Mouse (Mus musculus) adrenal gland, postnatal 36 days (tissue): ENCODE measurements around the gene Ctnna3. TPM values are rescaled to one million over a fixed set of nuclear protein-coding genes. Genes with fewer than 3 reads are reported as not detected.
"Not testable (repeated sequence)": the region's sequence is repeated elsewhere in the genome, so short reads cannot be mapped to it uniquely, and the experiment has no call there.

Experiments
- DNase-seq, 2 experiments: peaks; one replicate each; pipeline ENCODE4 v3.0.0; 2021; ENCODE audit warnings: mixed read lengths in 1 of 2
- total RNA-seq, 2 experiments: library from RNA; stranded (reverse); gene quantifications; 2 replicates each; pipeline ENCODE4 v1.2.3; 2021

The Ctnna3 gene
- total RNA-seq, 2 experiments from 2014 or later, result 0.63 to 1.1 TPM

DNA sequence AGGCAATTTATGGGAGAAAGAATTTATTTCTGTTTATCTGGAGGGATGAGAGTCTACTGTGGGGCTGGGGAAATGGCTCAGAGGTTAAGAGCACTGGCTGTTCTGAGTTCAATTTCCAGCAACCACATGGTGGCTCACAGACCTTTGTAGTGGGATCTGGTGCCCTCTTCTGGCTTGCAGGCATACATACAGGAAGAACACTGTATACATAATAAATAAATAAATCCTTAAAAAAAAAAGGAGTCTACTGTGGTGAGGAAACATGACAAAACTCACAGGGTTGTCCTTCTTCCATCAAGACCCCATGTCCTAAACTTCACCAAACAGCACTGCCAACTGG is 5.5 kb upstream of the Ctnna3 start:
- DNase-seq, result peak; percentile 41 to 75

DNA sequence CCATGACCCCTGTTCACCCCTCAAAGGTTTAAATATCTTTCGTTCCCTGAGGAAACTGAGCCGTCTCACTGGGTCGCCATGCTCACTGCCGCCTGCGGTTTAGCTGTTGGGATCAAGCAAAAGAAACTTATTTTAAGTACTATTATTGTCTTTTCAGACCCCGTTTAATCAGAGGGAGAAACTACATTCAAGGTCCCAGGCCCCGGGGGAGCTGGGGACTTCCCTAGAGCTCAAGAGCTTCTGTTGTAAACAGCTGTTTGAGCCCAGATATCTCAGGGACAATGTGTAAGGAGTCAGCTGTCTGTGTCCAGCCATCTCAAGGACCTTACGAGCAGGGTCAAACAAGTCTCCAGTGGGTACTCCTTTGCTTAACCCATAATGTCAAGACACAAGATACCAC is 2.8 kb upstream of the Ctnna3 start:
- DNase-seq, result no peak

DNA sequence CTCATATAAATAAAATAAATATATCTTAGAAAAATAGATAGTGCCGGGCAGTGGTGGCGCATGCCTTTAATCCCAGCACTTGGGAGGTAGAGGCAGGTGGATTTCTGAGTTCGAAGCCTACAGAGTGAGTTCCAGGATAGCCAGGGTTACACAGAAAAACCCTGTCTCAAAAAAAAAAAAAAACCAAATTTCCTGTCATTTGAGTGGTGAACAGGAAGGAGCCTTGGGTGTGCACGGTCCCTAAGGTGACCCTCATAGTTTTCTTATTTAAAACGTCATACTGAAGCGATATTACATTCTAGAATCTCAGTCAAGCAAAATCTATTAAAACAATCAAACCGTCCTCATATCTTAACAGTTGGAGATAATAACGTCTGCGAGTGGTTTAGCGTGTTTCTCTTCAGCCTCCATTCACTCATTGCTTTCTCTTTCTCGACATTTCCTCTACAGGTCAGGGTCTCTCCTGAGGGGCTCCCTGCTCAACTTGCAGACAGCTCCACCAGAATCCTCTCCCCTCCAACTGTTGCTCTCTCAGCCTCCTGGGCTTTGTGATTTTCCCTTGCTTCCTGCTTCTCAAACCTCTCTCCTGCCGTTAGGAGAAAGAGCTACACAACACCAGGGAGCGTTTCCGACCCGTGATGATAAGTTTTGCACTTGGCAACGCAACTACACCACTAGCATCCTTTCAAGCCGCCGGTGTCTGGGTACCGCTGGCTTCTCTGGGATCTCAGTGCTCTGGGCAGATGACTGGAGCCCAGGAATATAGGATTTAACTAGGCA is 1.5 kb upstream of the Ctnna3 start:
- peak; percentile 30 to 45 for DNase-seq

DNA sequence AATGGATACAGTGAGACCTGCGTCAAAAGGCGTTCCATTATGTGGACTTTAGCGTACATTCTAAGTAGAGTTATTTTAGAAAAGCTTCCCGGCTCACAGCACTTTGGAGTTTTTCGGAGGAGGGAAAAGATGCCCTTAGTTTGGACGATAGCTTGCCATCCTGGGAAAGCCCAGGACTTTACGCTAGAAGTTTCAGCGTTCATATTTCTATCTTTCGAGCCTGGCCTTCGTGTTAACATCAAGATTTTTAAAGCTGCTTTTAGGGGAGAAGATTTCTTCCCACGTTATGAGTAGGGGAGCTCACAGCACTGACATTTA is 916 bp upstream of the Ctnna3 start:
- no peak for DNase-seq

DNA sequence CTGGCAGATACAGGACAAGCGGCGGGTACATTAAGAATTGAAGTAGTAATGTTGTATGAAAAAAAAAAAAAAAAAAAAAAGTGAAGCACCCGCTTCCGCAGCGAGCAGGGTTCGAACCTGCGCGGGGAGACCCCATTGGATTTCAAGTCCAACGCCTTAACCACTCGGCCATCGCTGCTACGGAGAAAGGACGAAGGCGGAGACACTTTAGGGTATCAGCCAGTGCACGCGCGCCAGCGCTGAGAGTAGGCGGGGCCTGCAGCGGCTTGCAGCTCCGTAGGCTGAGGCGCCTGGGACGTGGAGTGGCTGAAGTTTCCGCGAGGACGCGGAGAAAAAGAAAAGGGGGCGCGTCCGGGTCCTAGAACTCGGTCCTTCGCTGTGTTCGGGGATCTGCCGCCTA is 518 bp upstream of the Ctnna3 start:
- peak; percentile 96 to 99 for DNase-seq

DNA sequence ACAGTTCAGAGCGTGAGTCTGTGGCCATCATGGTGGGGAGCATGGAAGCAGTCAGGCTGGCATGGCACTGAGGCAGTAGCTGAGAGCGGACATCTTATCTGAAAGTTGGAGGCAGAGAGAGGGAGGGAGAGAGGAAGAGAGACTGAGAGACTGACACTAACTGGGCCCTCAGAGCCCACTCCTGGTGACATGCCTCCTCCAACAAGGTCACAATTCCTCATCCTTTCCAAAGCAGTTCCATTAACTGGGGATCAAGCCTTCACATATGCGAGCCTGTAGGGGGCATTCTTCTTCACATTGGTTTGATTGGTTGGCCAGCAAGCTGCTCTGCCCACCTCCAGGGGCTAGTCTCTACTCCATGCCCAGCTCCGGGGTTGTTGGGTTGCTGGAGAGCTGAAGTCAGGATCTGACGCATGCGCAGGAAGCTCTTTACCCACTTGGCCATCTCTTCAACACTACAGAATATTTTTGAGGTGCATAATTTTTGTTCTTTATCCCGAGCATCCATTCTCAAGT is 1.4 kb downstream of the Ctnna3 start:
- no peak for DNase-seq

DNA sequence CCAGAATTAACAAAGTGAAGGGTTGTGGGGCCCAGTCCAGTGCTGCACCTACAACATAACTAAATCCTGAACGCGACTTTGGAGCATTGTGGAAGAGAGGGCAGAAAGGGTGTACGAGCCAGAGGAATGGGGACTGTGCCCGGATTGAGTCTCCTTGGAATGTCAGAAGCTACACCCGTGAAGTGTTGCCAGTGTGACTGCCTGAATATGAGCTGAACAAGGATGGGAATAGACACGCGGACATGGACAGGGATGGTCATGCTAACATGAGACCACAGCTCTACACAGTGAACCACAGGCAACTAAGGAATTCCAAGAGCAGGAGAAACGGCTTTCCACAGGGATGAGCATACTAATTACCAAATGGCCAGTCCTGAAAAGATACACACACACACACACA is 2.2 kb downstream of the Ctnna3 start:
- DNase-seq, result no peak

DNA sequence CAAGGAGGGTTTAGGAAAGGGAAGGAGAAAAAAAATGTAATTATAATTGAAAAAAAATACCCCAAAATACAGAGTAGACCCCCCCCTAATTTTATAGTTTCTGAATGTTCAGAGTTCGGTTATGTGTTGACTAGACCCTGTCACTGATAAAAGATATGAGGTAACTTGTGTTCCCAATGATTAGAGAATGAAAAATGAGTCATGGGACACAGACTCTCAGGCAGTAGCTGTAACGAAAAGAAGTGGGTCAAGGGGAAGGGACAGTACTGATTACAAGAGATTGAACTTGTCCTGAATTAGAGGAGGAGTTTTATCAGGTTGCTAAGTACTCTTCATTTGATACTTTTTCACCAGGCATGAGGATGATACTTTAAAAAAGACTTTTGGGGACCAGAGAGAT is 3.0 kb downstream of the Ctnna3 start:
- no peak for DNase-seq

DNA sequence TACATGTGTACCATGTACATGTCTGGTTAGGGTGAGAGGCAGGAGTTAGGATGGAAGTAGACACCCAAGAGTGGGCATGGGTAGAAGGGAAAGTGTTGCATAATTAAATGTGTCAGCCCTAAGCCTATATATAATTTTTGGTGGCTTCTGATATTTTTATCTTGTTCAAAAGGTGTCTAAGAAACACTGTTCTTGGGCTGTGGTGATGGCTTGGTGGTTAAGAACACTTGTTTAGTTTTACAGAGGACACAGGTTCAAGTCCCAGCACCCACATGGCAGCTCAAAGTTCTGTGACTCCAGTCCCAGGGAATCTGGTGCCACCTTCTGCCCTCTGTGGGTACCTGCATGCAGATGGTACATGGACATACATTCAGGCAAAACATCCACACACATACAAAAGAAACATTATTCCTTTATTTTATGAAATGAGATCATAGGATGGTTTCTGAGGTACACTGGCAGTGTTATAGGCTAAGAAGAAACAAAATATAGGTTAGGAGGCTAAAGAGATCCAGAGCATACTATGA is 8.9 kb downstream of the Ctnna3 start:
- DNase-seq, result no peak

DNA sequence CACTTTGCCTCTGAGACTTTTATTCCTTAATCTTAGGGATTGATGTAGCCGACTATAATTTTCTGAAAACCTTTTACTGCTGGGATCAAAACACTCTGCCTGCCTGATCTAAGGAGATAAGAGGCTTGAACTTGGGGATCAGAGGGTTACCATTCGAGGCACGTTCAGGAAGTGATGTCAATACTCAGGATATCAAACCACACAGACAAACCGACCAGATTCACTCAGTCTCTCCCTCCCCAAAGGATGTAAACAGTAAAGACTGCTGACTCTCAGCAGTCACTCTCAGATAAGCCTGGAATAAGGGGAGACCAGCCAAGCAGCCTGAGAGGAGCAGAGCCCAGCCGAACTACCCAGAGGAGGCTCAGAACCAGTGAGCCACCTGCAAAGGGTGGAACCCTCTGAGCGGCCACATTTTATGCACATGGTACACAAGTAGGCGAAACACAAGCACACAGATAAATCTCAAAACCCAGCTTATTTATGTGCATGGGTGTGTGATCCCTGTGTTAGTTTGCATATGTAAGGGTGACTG is 9.9 kb downstream of the Ctnna3 start:
- no peak for DNase-seq

DNA sequence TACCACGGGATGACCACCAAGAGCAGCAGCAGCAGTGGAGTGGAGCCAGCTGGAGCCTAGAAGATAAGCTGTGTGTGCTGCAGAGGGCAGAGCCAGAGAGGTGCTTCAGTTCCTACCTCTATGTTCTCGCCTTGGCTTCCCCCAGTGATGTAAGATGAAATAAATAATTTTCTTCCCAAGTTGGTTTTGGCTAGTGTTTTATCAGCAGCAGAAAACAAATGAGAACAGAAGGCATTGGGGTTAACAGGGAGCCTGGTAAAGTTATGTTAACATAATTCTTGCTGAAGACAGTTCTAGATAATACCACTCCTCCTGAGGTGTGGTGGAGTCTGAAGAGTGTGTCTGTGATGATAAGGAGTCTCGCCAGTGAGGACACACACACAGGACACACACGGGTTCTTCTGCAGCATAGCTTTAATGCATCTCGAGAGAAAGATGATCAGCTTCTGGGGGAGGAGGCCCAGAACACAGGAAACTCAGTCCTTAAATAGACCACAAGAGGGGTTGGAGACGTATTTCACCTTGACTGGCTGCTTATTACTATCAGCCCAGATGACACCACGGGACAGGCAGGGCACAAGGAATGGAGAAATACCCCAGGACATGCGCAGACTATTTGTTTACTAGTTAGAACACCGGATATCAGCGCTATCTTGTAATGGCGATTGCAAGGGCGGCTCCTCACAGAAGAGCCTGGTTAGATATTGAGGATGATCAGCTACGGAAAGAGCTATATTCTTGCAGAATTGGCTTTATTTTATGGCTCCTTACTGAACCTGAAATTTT is 14.9 kb downstream of the Ctnna3 start:
- DNase-seq, result not testable (repeated sequence)

DNA sequence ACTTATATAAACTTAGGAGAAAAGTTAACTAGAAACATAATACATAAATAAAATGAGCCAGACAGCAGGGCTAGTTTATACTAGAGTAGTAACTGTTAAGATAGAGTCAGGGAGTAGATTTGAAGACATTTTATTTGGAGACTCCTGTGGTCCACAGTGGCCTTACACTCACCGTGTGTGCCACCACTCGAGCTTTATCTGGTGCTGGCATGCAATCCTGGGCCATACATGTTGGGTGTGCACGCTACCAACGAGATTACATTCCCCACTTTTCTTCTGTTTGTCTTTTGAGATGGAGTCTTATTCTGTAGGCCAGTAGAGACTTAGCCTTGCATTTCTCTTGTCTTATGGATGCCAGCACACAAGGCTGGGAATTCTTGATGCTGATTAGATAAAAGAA is 24.0 kb downstream of the Ctnna3 start:
- DNase-seq, result no peak

DNA sequence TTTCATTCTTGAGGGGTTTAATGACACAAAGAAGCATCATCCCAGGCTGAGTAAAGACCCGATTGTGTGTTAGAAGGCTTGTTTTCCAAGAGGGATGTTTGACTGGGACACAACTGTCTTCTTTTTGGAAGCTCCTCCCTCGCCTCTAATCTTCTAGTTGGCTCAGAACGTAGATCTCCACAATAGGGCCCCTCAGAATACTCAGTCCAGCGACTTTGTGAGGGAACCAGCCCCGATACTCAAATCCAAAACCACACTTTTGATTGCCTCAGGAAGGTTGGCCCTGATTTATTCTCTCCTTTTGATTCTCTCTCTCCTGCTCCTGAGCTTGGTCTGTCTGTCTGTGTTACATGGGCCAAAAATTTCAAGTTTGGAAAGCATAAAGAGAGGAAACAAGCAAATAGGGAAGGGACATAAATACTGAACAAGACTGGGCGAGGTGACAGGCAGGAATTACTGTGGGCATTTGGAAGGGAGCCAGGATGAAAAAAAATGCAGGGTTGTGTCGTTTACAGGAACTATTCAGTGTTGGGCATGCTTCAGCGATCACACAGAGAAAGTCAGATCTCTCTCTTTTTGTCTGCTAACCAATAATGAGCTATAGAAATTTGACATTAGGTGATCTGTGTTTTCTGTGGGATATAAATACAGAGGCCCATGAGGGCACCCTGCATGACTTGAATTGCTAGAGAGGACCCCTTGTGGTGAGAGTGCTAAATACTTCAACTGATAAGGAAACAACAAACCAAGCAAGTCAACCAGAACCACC is 25.4 kb downstream of the Ctnna3 start:
- DNase-seq, result peak; percentile 23 to 47

DNA sequence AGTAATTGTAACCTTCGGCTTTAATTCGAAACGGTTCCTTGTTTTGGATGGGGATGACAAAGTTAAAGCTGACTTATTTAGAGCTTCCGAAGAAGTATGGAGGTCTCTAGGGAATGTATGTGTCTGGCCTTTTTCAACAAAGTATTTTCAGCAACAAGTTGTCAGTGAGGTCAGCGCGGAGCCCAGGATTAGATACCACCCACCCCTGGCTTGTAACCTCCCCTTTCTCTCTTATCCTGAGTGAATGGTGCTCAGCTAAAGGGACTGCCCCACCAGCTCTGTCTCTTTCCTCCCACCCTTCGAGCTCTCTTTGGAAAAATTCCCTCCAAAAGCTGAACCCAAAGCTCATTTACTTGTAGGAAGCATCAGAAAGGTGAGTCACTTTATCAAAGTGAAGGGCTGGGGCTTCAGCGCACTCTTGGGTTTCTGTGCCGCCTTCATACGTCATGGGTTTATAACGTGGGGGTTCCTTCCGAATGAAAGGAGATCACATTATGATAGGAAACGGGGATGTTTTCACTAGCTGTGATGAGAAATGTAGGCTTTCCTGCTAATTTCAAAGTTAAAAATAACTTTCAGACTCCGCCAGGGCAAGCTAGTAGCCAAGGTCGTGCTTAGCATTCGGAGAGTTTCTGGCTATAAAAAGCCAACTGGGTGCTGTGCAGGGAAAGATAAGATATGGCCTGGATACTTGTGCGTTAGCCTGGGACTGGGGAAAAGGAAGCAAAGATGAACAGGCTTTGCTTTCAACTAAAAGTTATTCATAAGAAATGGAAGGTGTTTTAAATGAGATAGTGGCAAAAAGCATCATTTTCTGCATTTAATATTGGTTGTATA is 27.6 kb downstream of the Ctnna3 start:
- DNase-seq, result peak; percentile 10 to 16

DNA sequence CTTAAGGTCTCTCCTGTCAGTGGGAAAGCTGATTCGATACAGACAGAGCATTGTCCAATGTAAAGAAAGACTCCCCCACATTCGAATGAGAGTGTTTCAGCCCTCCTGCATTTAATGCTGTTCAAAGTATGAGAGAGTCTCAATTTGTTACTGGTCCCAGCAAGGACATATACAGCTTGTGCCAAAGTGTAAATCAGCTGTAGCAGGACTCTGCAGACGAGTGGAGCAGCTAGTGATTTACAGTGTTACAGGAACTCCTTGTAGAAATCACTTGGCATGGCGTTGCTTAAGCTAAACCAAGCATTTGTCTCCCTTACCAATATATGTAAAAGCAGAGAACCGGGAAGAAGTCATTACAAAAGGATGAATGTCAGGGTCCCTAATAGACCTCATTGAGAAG is 31.0 kb downstream of the Ctnna3 start:
- no peak for DNase-seq

DNA sequence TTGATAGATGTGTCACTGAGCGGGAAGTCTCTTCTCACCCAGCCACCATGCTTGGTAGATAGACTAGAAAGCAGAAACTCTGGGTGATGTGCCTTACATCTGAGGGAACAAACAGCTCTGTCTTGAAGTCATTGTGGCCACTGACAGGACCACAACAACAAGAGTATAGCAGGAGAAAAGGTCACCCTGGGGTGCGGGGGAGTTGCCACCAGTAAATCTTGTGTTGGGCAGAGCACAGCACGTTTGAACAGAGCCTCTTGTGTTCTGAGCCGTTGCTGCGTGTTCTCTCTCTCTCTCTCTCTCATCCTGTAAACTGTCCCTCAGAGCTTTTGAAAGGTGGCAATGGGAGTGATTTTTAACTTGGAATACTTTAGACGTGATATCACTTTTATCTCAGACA is 42.6 kb downstream of the Ctnna3 start:
- DNase-seq, result no peak

DNA sequence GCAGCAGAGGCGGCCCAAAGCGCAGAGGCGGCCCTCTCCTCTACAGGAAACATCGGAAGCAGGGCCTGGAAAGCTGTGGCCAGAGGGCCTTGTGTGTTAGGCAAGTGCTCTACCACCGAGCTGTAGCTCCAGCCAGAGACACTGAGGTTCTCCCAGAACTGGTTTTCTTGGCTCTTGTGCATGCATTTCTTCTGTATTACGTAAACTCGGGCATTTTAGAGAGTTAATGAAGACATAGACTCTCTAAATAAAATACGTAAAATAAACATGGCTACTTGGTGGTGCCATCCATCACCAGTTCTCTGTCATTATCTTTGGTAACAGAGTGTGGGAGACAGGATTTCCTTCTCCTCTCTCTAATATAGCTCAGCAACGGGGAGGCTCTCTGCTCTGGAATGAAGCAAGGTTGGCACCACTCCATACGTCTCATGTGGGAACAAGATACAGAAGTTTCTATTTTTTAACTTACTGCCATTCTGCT is 46.3 kb downstream of the Ctnna3 start:
- peak; percentile 19 to 46 for DNase-seq

DNA sequence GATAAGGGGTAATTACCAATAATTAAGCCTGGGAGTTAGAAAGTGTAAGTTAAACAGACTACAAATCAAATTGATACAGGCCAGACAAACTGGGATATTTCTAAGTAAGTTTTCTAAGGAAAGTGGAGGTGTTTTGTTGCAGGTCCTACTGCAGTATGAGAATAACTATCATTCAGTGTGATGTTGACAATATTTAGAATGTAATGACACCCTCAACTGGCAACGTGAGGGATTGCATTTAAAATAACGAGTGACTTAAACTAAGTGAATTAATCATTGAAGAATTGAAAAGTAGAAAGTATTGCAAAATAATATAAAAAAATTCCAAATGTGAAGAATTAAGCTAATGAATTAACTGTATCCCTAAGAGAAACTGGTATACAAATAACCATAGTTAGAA is 49.0 kb downstream of the Ctnna3 start:
- DNase-seq, result no peak

DNA sequence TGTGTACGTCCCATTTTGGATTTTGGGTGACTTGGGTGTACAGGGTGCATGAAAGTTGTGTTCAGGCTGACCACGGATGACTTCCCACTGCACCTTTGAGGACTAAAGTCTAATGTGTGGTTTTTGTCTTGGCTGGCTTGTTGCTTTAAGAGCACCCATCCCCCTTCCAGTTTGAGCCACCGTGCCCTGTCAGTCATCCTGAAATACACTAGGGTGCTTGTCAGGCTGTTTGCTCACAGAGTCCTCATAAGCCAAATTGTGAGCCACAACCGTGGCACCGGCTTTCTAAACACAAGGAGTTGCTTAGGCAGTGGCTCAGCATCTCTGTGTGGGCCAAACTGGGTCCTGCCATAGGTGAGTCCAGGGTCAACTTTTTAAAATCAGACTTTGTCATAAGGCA is 50.2 kb downstream of the Ctnna3 start:
- DNase-seq, result no peak

DNA sequence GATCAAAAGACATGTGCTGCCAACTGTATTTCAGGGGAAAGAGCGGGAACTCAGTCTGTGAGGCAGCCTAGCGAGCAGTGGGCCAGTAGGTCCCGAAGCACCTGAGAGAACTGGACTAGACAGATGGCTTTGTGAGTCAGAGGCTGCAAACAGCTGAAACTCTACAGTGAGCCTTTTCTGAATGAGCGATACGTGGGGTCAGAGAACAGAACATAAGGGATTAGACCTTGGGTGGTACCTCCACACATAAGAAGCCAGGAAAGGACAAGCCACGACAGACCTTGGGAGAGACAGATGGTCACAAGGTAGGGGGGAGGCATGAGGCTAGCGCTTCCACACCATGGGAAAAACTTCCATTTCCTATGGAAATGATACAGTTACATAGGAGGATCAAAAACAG is 58.4 kb downstream of the Ctnna3 start:
- no peak for DNase-seq

DNA sequence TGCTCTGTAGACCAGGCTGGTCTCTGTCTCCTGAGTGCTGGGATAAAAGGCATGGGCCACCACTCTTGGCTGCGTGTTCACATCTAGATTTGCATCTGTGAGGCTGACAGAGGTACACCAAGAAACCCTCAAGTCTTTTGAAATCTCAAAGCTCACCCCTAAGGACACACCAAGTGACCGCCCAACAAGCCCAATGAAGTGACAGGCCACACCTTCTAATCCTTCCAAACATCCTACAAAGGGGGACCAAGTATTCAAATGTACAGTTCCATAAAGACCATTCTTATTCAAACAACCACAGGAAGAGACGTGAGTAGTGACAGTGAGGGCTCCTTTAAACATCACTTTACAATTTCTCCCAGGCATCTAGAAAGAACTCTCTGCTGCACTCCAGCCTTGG is 94.1 kb downstream of the Ctnna3 start:
- DNase-seq, result no peak
